Mouse (Mus musculus): Measurements from ENCODE around the gene Tmtc2. TPM values are rescaled to one million over a fixed set of nuclear protein-coding genes. Genes with fewer than 3 reads are reported as not detected.

Tmtc2 gene
- total and polyA plus RNA-seq, 3 experiments = not detected

DNA sequence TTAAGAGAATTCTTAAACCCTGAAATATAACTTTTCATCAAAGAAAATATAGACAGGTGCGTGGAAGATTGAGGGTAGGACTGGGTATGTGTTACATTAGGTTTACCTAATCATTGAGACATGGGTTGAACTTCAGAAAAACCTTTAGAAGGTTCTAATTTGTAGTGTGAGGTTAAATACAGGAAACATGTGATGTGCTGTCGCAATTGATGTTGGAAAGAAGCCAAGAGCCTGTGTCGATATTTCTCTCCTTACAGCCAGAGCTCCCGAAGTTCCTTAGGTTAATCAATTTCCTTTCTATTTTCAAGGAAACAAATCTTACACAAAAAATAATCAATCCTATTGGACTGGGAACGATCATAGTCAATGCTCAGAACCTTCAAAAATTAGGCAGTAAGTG lies 261.3 kb downstream of the Tmtc2 start:
- Histone ChIP-seq H3K9me3 (replicated peaks; ENCODE audit: low read length) (peaks cover 17% of the 10 kb centered on the region), H3K9ac (ENCODE audit: insufficient read depth, low read depth) (no peak overlapping the region), H3K27me3 (replicated peaks) (no peaks in the 10 kb centered on the region), H3K4me3 (replicated peaks in 1 of 3; ENCODE audit: low read depth in 2 of 3, low read length in 2 of 3, poor library complexity in 1 of 3) (no peak overlapping the region), H3K4me2 (ENCODE audit: insufficient read depth, low read depth, poor library complexity, severe bottlenecking) (no peak overlapping the region), H3K4me1 (ENCODE audit: control insufficient read depth in 1 of 2, insufficient read depth in 2 of 2) (no peaks in the 10 kb centered on the region), H3K36me3 (replicated peaks in 1 of 2; ENCODE audit: control insufficient read depth in 1 of 2, insufficient read depth in 1 of 2, low read length in 1 of 2) (no peaks in the 10 kb centered on the region), H3K27ac (ENCODE audit: insufficient read depth, low read depth) (no peak overlapping the region), H3K79me2 (replicated peaks; ENCODE audit: control insufficient read depth, extremely low read depth, insufficient read depth, poor library complexity, severe bottlenecking) (no peaks in the 10 kb centered on the region)
- TF ChIP-seq USF2 (conservative IDR thresholded peaks at IDR 0.05; ENCODE audit: low read depth, low read length) (no peak), SMC3 (IDR thresholded peaks at IDR 0.05; ENCODE audit: low read depth, low read length) (no peak), ETS1 (conservative IDR thresholded peaks at IDR 0.05; ENCODE audit: low read depth, low read length) (no peak), SIN3A (IDR thresholded peaks at IDR 0.05; ENCODE audit: low read length) (no peak)
- in situ Hi-C loops (cut with MboI; ENCODE audit: low pct_ligation_motif_present, low pct_unique_long_range_greater_than_20kb, low sequenced_read_pairs) (no loop called here), dilution Hi-C loops (cut with MboI; ENCODE audit: extremely low pct_ligation_motif_present, extremely low pct_unique_long_range_greater_than_20kb, low sequenced_read_pairs) (no loop called here)
- DNase-seq (ENCODE audit: extremely low read depth) = no peak

DNA sequence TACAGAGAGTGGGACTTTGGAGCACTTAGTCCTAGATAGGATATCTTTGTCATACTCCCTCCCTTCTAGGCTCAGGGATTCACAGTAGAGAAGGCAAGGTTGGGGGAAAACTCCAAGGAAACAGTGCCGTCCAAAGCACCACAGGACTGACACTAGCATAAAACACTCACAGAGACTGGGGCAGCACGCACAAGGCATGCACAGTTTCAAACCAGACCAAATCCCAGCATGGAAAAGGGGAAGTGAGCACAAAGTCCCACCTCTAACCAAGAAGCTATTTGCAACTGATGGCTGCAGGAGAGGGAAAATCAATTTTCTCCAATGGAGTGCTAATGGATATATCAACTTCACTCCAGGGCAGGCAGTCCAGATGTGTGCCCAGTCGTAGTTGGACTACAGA lies 276.7 kb downstream of the Tmtc2 start:
- dilution Hi-C loops (cut with MboI; ENCODE audit: extremely low pct_ligation_motif_present, extremely low pct_unique_long_range_greater_than_20kb, low sequenced_read_pairs) = no loop called here
- in situ Hi-C loops (cut with MboI; ENCODE audit: low pct_ligation_motif_present, low pct_unique_long_range_greater_than_20kb, low sequenced_read_pairs) = no loop called here

DNA sequence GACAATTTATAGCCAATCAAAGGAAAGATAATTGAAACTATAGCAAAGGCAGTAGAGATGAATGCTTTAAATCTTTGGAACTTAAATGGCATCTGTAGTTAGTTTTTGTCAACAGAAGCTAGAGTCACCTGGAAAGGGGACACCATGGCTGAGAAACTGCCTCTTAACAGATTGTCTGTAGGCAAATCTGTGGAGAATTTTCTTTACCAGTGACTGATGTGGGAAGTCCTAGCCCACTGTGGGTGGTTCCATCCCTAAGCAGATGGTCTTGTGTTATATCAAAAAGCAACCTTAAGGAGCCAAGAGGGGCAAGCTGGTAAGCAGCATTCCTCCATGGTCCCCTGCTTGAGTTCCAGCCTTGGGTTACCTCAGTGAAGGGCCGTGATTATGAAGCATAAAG lies 281.3 kb downstream of the Tmtc2 start:
- H3K79me2 ChIP-seq (replicated peaks; ENCODE audit: control insufficient read depth, extremely low read depth, insufficient read depth, poor library complexity, severe bottlenecking) = no peaks in the 10 kb centered on the region
- no peak for DNase-seq (ENCODE audit: extremely low read depth)

More for the DNA sequence above, 276.7 kb downstream of the Tmtc2 start:
- Histone ChIP-seq H3K4me2 (ENCODE audit: insufficient read depth, low read depth, poor library complexity, severe bottlenecking) (no peak overlapping the region), H3K79me2 (replicated peaks; ENCODE audit: control insufficient read depth, extremely low read depth, insufficient read depth, poor library complexity, severe bottlenecking) (no peaks in the 10 kb centered on the region), H3K4me1 (ENCODE audit: control insufficient read depth in 1 of 2, insufficient read depth in 2 of 2) (no peaks in the 10 kb centered on the region), H3K27me3 (replicated peaks) (no peaks in the 10 kb centered on the region), H3K27ac (ENCODE audit: insufficient read depth, low read depth) (no peak overlapping the region), H3K9me3 (replicated peaks; ENCODE audit: low read length) (peaks cover 35% of the 10 kb centered on the region), H3K4me3 (replicated peaks in 1 of 3; ENCODE audit: low read depth in 2 of 3, low read length in 2 of 3, poor library complexity in 1 of 3) (no peak overlapping the region), H3K9ac (ENCODE audit: insufficient read depth, low read depth) (no peak overlapping the region), H3K36me3 (replicated peaks in 1 of 2; ENCODE audit: control insufficient read depth in 1 of 2, insufficient read depth in 1 of 2, low read length in 1 of 2) (no peaks in the 10 kb centered on the region)
- no peak for DNase-seq (ENCODE audit: extremely low read depth)
- TF ChIP-seq POLR2A (IDR thresholded peaks at IDR 0.05; ENCODE audit: low read depth, low read length) (no peak), RCOR1 (conservative IDR thresholded peaks at IDR 0.05; ENCODE audit: low read depth, low read length) (no peak), NRF1 (IDR thresholded peaks at IDR 0.05; ENCODE audit: low read depth, low read length) (no peak), USF1 (IDR thresholded peaks at IDR 0.05; ENCODE audit: low read depth, low read length) (no peak), TBP (conservative IDR thresholded peaks at IDR 0.05; ENCODE audit: low read depth, low read length) (no peak), ZMIZ1 (IDR thresholded peaks at IDR 0.05; ENCODE audit: low read depth, low read length) (no peak), NELFE (IDR thresholded peaks at IDR 0.05; ENCODE audit: low read depth, low read length) (no peak)

More for the DNA sequence above, 281.3 kb downstream of the Tmtc2 start:
- Histone ChIP-seq H3K4me3 (replicated peaks in 1 of 3; ENCODE audit: low read depth in 2 of 3, low read length in 2 of 3, poor library complexity in 1 of 3) (no peak overlapping the region), H3K4me1 (ENCODE audit: control insufficient read depth in 1 of 2, insufficient read depth in 2 of 2) (no peaks in the 10 kb centered on the region), H3K9me3 (replicated peaks; ENCODE audit: low read length) (peaks cover 39% of the 10 kb centered on the region), H3K27ac (ENCODE audit: insufficient read depth, low read depth) (no peak overlapping the region), H3K9ac (ENCODE audit: insufficient read depth, low read depth) (no peak overlapping the region), H3K27me3 (replicated peaks) (no peaks in the 10 kb centered on the region), H3K4me2 (ENCODE audit: insufficient read depth, low read depth, poor library complexity, severe bottlenecking) (no peak overlapping the region), H3K36me3 (replicated peaks in 1 of 2; ENCODE audit: control insufficient read depth in 1 of 2, insufficient read depth in 1 of 2, low read length in 1 of 2) (no peaks in the 10 kb centered on the region)
- dilution Hi-C loops (cut with MboI; ENCODE audit: extremely low pct_ligation_motif_present, extremely low pct_unique_long_range_greater_than_20kb, low sequenced_read_pairs) = no loop called here
- TF ChIP-seq RCOR1 (conservative IDR thresholded peaks at IDR 0.05; ENCODE audit: low read depth, low read length) = no peak
- TF ChIP-seq ELF1 (IDR thresholded peaks at IDR 0.05; ENCODE audit: low read depth, low read length) = no peak
- TF ChIP-seq SIN3A (IDR thresholded peaks at IDR 0.05; ENCODE audit: low read length) = no peak
- TF ChIP-seq HCFC1 (IDR thresholded peaks at IDR 0.05; ENCODE audit: low read depth, low read length) = no peak
- TF ChIP-seq PAX5 (IDR thresholded peaks at IDR 0.05; ENCODE audit: low read length) = no peak
- TF ChIP-seq ZC3H11A (IDR thresholded peaks at IDR 0.05; ENCODE audit: low read depth, low read length) = no peak
- TF ChIP-seq USF1 (IDR thresholded peaks at IDR 0.05; ENCODE audit: low read depth, low read length) = no peak
- TF ChIP-seq MYC (IDR thresholded peaks at IDR 0.05; ENCODE audit: low read depth, low read length) = no peak
- TF ChIP-seq ZKSCAN1 (IDR thresholded peaks at IDR 0.05; ENCODE audit: borderline replicate concordance, low read depth, low read length) = no peak
- no peak for TF ChIP-seq POLR2A (IDR thresholded peaks at IDR 0.05; ENCODE audit: low read depth, low read length)
- in situ Hi-C loops (cut with MboI; ENCODE audit: low pct_ligation_motif_present, low pct_unique_long_range_greater_than_20kb, low sequenced_read_pairs) = no loop called here

Data from CH12.LX (cell line).